Mouse (Mus musculus): ENCODE measurements at regions not wholly inside any gene's neighbourhood (a gene's known extent, or its start where the extent isn't known, plus 50 kb on each side); places are given as distances from the start of the nearest gene placed in this dataset.

GRCm38 (mm10) chr7:115153764-115154509, 410.4 kb downstream of the Insc start:
- H3K4me3 ChIP-seq (ENCODE audit: insufficient read depth in 1 of 2, low read depth in 1 of 2, low read length in 2 of 2, poor library complexity in 1 of 2, severe bottlenecking in 1 of 2) = no peak overlapping the region
- H3K27ac ChIP-seq (ENCODE audit: insufficient read depth, low read depth, low read length, poor library complexity, severe bottlenecking) = no peak overlapping the region
- no peaks in the 10 kb centered on the region for H3K36me3 ChIP-seq (ENCODE audit: control insufficient read depth, insufficient read depth, low read length, poor library complexity, severe bottlenecking)
- H3K4me1 ChIP-seq (ENCODE audit: control insufficient read depth in 2 of 2, insufficient read depth in 2 of 2, low read length in 2 of 2, poor library complexity in 1 of 2) = no peaks in the 10 kb centered on the region
- no peaks in the 10 kb centered on the region for H3K9me3 ChIP-seq (ENCODE audit: control insufficient read depth, insufficient read depth, low read depth, low read length)
- DNase-seq (ENCODE audit: low read depth, low spot score) = no peak
- H3K9ac ChIP-seq (ENCODE audit: insufficient read depth, low read depth, low read length, poor library complexity, severe bottlenecking) = no peak overlapping the region
- no peak for TF ChIP-seq ZNF384 (IDR thresholded peaks at IDR 0.05; ENCODE audit: low read depth, low read length)
- TF ChIP-seq HCFC1 (IDR thresholded peaks at IDR 0.05; ENCODE audit: borderline replicate concordance, insufficient read depth, low read length) = no peak
- no peak for TF ChIP-seq ZC3H11A (IDR thresholded peaks at IDR 0.05; ENCODE audit: borderline replicate concordance, low read depth, low read length)
- TF ChIP-seq MAFK (IDR thresholded peaks at IDR 0.05; ENCODE audit: insufficient read depth, low read depth, low read length) = no peak
- no peak for TF ChIP-seq CHD2 (IDR thresholded peaks at IDR 0.05; ENCODE audit: low read depth, low read length)
- in situ Hi-C loops (cut with MboI; ENCODE audit: low sequenced_read_pairs in 2 of 2, unreplicated experiment in 2 of 2) = no loop called here

- H3K36me3 ChIP-seq (ENCODE audit: control insufficient read depth, insufficient read depth, low read length, poor library complexity, severe bottlenecking) = no peaks in the 10 kb centered on the region
- no peak overlapping the region for H3K27ac ChIP-seq (ENCODE audit: insufficient read depth, low read depth, low read length, poor library complexity, severe bottlenecking)
- TF ChIP-seq MAFK (IDR thresholded peaks at IDR 0.05; ENCODE audit: insufficient read depth, low read depth, low read length) (no peak), HCFC1 (IDR thresholded peaks at IDR 0.05; ENCODE audit: borderline replicate concordance, insufficient read depth, low read length) (no peak), ZNF384 (IDR thresholded peaks at IDR 0.05; ENCODE audit: low read depth, low read length) (no peak), ZC3H11A (IDR thresholded peaks at IDR 0.05; ENCODE audit: borderline replicate concordance, low read depth, low read length) (no peak), CHD2 (IDR thresholded peaks at IDR 0.05; ENCODE audit: low read depth, low read length) (no peak)
- no peak overlapping the region for H3K4me3 ChIP-seq (ENCODE audit: insufficient read depth in 1 of 2, low read depth in 1 of 2, low read length in 2 of 2, poor library complexity in 1 of 2, severe bottlenecking in 1 of 2)
- no peak overlapping the region for H3K9ac ChIP-seq (ENCODE audit: insufficient read depth, low read depth, low read length, poor library complexity, severe bottlenecking)
- H3K4me1 ChIP-seq (ENCODE audit: control insufficient read depth in 2 of 2, insufficient read depth in 2 of 2, low read length in 2 of 2, poor library complexity in 1 of 2) = no peaks in the 10 kb centered on the region
- no peak for DNase-seq (ENCODE audit: low read depth, low spot score)
- in situ Hi-C loops (cut with MboI; ENCODE audit: low sequenced_read_pairs in 2 of 2, unreplicated experiment in 2 of 2) = no loop called here
- H3K9me3 ChIP-seq (ENCODE audit: control insufficient read depth, insufficient read depth, low read depth, low read length) = no peaks in the 10 kb centered on the region
These were observed 426.5 kb downstream of the Insc start for GRCm38 (mm10) chr7:115170023-115170422.

- TF ChIP-seq HCFC1 (IDR thresholded peaks at IDR 0.05; ENCODE audit: borderline replicate concordance, insufficient read depth, low read length) (no peak), ZC3H11A (IDR thresholded peaks at IDR 0.05; ENCODE audit: borderline replicate concordance, low read depth, low read length) (no peak), CHD2 (IDR thresholded peaks at IDR 0.05; ENCODE audit: low read depth, low read length) (no peak), ZNF384 (IDR thresholded peaks at IDR 0.05; ENCODE audit: low read depth, low read length) (no peak), MAFK (IDR thresholded peaks at IDR 0.05; ENCODE audit: insufficient read depth, low read depth, low read length) (no peak)
- DNase-seq (ENCODE audit: low read depth, low spot score) = no peak
These were observed 426.9 kb downstream of the Insc start for GRCm38 (mm10) chr7:115170439-115170838.

GRCm38 (mm10) chr7:115192482-115192881, 449.0 kb downstream of the Insc start:
- Histone ChIP-seq H3K9ac (ENCODE audit: insufficient read depth, low read depth, low read length, poor library complexity, severe bottlenecking) (no peak overlapping the region), H3K36me3 (ENCODE audit: control insufficient read depth, insufficient read depth, low read length, poor library complexity, severe bottlenecking) (no peaks in the 10 kb centered on the region), H3K9me3 (ENCODE audit: control insufficient read depth, insufficient read depth, low read depth, low read length) (no peaks in the 10 kb centered on the region), H3K4me1 (ENCODE audit: control insufficient read depth in 2 of 2, insufficient read depth in 2 of 2, low read length in 2 of 2, poor library complexity in 1 of 2) (no peaks in the 10 kb centered on the region), H3K4me3 (ENCODE audit: insufficient read depth in 1 of 2, low read depth in 1 of 2, low read length in 2 of 2, poor library complexity in 1 of 2, severe bottlenecking in 1 of 2) (no peak overlapping the region), H3K27ac (ENCODE audit: insufficient read depth, low read depth, low read length, poor library complexity, severe bottlenecking) (no peak overlapping the region)
- in situ Hi-C loops (cut with MboI; ENCODE audit: low sequenced_read_pairs in 2 of 2, unreplicated experiment in 2 of 2) = no loop called here
- DNase-seq (ENCODE audit: low read depth, low spot score) = no peak
- TF ChIP-seq ZNF384 (IDR thresholded peaks at IDR 0.05; ENCODE audit: low read depth, low read length) (no peak), CHD2 (IDR thresholded peaks at IDR 0.05; ENCODE audit: low read depth, low read length) (no peak), MAFK (IDR thresholded peaks at IDR 0.05; ENCODE audit: insufficient read depth, low read depth, low read length) (no peak), HCFC1 (IDR thresholded peaks at IDR 0.05; ENCODE audit: borderline replicate concordance, insufficient read depth, low read length) (no peak), ZC3H11A (IDR thresholded peaks at IDR 0.05; ENCODE audit: borderline replicate concordance, low read depth, low read length) (no peak)

More at GRCm38 (mm10) chr7:115170439-115170838, 426.9 kb downstream of the Insc start:
- Histone ChIP-seq H3K4me1 (ENCODE audit: control insufficient read depth in 2 of 2, insufficient read depth in 2 of 2, low read length in 2 of 2, poor library complexity in 1 of 2) (no peaks in the 10 kb centered on the region), H3K4me3 (ENCODE audit: insufficient read depth in 1 of 2, low read depth in 1 of 2, low read length in 2 of 2, poor library complexity in 1 of 2, severe bottlenecking in 1 of 2) (no peak overlapping the region), H3K36me3 (ENCODE audit: control insufficient read depth, insufficient read depth, low read length, poor library complexity, severe bottlenecking) (no peaks in the 10 kb centered on the region), H3K27ac (ENCODE audit: insufficient read depth, low read depth, low read length, poor library complexity, severe bottlenecking) (no peak overlapping the region), H3K9ac (ENCODE audit: insufficient read depth, low read depth, low read length, poor library complexity, severe bottlenecking) (no peak overlapping the region), H3K9me3 (ENCODE audit: control insufficient read depth, insufficient read depth, low read depth, low read length) (no peaks in the 10 kb centered on the region)
- in situ Hi-C loops (cut with MboI; ENCODE audit: low sequenced_read_pairs in 2 of 2, unreplicated experiment in 2 of 2) = no loop called here

Data from ES-E14 (cell line).